Mouse (Mus musculus) urinary bladder, postnatal 4 days (tissue): Measurements from ENCODE around the gene Exoc7.

ENCODE experiments used
- DNase-seq, 2 experiments: peaks; one replicate each; pipeline ENCODE4 v3.0.0; 2021 to 2022; ENCODE audit warnings: low spot score in 2 of 2

The Exoc7 gene

GRCm38 (mm10) chr11:116307019-116307725 is at the start of gene Exoc7:
Gene Exoc7 (minus strand): TSS chr11:116307233.
- DNase-seq = no peak

- DNase-seq = no peak
These were observed 47.5 kb upstream of the Exoc7 start for GRCm38 (mm10) chr11:116354521-116354920.

- no peak for DNase-seq
These were observed 46.5 kb upstream of the Exoc7 start for GRCm38 (mm10) chr11:116353535-116353934.

GRCm38 (mm10) chr11:116351294-116351693 is 44.3 kb upstream of the Exoc7 start:
- no peak for DNase-seq

- DNase-seq = no peak
These were observed 40.9 kb upstream of the Exoc7 start for GRCm38 (mm10) chr11:116347955-116348354.

- no peak for DNase-seq
These were observed 40.0 kb upstream of the Exoc7 start for GRCm38 (mm10) chr11:116347012-116347411.

GRCm38 (mm10) chr11:116342069-116342791 is 35.2 kb upstream of the Exoc7 start:
- no peak for DNase-seq

GRCm38 (mm10) chr11:116337531-116337930 is 30.5 kb upstream of the Exoc7 start:
- DNase-seq = no peak

- DNase-seq = no peak
These were observed 30.0 kb upstream of the Exoc7 start for GRCm38 (mm10) chr11:116337000-116337399.

GRCm38 (mm10) chr11:116336393-116336792 is 29.4 kb upstream of the Exoc7 start:
- DNase-seq = no peak

- peak; percentile 93 to 95 for DNase-seq
These were observed 28.4 kb upstream of the Exoc7 start, which contains the start of gene Foxj1 for GRCm38 (mm10) chr11:116335244-116336036. Gene Foxj1 (minus strand): TSS chr11:116335399.

GRCm38 (mm10) chr11:116334417-116334782 is 27.4 kb upstream of the Exoc7 start:
- DNase-seq = no peak

GRCm38 (mm10) chr11:116333526-116334416 is 26.7 kb upstream of the Exoc7 start:
- no peak for DNase-seq

- DNase-seq = no peak
These were observed 25.9 kb upstream of the Exoc7 start for GRCm38 (mm10) chr11:116332983-116333270.

- DNase-seq = no peak
These were observed 25.4 kb upstream of the Exoc7 start for GRCm38 (mm10) chr11:116332232-116332982.

GRCm38 (mm10) chr11:116330211-116330518 is 23.1 kb upstream of the Exoc7 start:
- DNase-seq = no peak

GRCm38 (mm10) chr11:116329314-116330210 is 22.5 kb upstream of the Exoc7 start:
- no peak for DNase-seq

- peak in 1 of 2 experiments; percentile 57 for DNase-seq
These were observed 20.1 kb upstream of the Exoc7 start for GRCm38 (mm10) chr11:116326963-116327603.
